In the genomic region with DNA sequence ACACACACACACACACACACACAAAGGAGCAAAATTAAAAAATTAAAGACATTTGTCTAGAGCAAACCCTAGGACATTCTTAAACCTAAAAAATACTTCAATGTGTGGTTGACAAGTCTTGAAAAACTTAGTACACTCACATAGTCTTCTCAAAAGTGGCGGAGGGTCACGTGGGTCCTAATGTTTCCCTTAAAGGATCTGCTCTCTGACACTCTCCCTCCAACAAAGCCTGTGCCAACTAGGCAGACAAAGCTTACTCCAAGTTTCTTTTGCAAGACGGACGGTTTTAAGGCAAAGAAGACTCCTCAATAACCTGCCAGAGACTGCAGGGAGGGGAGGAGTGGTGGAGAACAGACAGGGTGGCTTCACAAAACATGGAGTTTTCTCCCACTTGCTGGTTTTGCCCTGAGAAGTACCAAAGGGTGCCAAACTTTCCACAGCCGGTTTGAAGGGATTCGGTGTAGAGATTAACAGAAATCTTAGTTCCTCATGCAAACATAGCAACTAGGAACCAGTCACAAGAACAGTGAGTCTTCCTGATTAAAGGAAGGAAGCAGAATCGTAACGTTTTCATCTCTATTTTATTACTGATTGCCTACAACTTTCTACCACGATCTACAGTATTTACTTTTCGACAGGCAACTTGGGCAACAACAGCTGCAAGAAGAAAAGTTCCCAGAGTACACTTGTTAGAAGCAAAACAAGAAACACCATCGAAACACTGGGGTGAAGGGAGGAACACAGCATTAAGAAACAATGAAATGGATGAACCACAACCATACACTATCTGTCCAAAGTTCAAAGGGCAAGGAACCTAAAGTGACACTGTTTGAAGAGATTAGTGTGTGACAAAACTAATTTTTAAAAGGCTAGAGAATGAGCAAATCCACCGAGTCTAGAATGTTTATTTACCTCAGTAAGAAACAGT, we compare ENCODE assay signal across 7 mouse cellular contexts. TPM values are rescaled to one million over a fixed set of nuclear protein-coding genes. Genes with fewer than 3 reads are reported as not detected.
A peak's percentile ranks its signal among the peaks of the same experiment; 100 is the strongest.
DNase-seq lines count a peak whose midpoint lies in the region; ATAC-seq and TF ChIP-seq lines count a peak whose summit lies in the region.

No protein-coding gene starts in this region.

- H3K9me3 ChIP-seq in heart, embryonic 16.5 days (replicated peaks; ENCODE audit: control insufficient read depth, low read length), result no peaks in the 10 kb centered on the region

- H3K4me3 ChIP-seq in layer of hippocampus, adult 2 months, result peak overlapping the region; percentile 11; the same call in 1 of the 2 replicates
- peak overlapping the region; percentile 74 for H3K4me3 ChIP-seq in bone marrow macrophage, adult 2 months (ENCODE audit: insufficient read depth, low read length)
- H3K4me3 ChIP-seq in heart, embryonic 16.5 days (ENCODE audit: low read length), result peak overlapping the region; percentile 95; the same call in 1 of the 2 replicates

- H3K4me1 ChIP-seq in bone marrow macrophage, adult 2 months (ENCODE audit: control insufficient read depth, insufficient read depth, low read length), result peaks cover 20% of the 10 kb centered on the region
- peaks cover 5% of the 10 kb centered on the region for H3K4me1 ChIP-seq in heart, embryonic 16.5 days (ENCODE audit: control insufficient read depth, insufficient read depth, low read length)

- H3K4me2 ChIP-seq in heart, embryonic 16.5 days (ENCODE audit: low read depth, low read length), result peak overlapping the region; percentile 83; the same call in 1 of the 2 replicates

- WGBS in heart, embryonic 16.5 days, result 69% methylated on average over 12 of the region's 12 CpGs

- TF ChIP-seq CTCF in layer of hippocampus, adult 2 months (conservative IDR thresholded peaks at IDR 0.05), result no peak
- TF ChIP-seq CTCF in bone marrow macrophage, adult 2 months (IDR thresholded peaks at IDR 0.05; ENCODE audit: low read depth, low read length), result no peak

- no peak overlapping the region for H3K9ac ChIP-seq in heart, embryonic 16.5 days (ENCODE audit: low read length)

- no peaks in the 10 kb centered on the region for H3K36me3 ChIP-seq in heart, embryonic 16.5 days (ENCODE audit: control insufficient read depth, insufficient read depth)

- H3K27ac ChIP-seq in layer of hippocampus, adult 2 months, result no peak overlapping the region; the same call in 1 of the 2 replicates
- peak overlapping the region; percentile 98 for H3K27ac ChIP-seq in bone marrow macrophage, adult 2 months (ENCODE audit: insufficient read depth, low read depth, low read length)
- H3K27ac ChIP-seq in heart, embryonic 16.5 days (ENCODE audit: low read length), result no peak overlapping the region

- no peaks in the 10 kb centered on the region for H3K27me3 ChIP-seq in heart, embryonic 16.5 days (ENCODE audit: control insufficient read depth, insufficient read depth, low read length)

- no peak for ATAC-seq in heart, embryonic 16.5 days (replicated peaks; ENCODE audit: extremely low read depth, insufficient read depth, low FRiP score)

- DNase-seq in layer of hippocampus, adult 2 months (ENCODE audit: low spot score in 2 of 2), result no peak
- no peak for DNase-seq in layer of hippocampus, postnatal 36 days
- DNase-seq in lung, postnatal 10 days, result peak; percentile 9
- no peak for DNase-seq in T-cell, adult 2 months (ENCODE audit: low spot score)
- DNase-seq in layer of hippocampus, postnatal 14 days (ENCODE audit: low spot score in 2 of 2), result no peak

- no peak for TF ChIP-seq POLR2A in bone marrow macrophage, adult 2 months (IDR thresholded peaks at IDR 0.05; ENCODE audit: borderline replicate concordance, low read depth, low read length)

RNA-seq across cellular contexts. Expression of a gene that starts 1.8 kb away (rescaled TPM):
- 10 to 100 TPM; 70.1 to 77.2 TPM for total RNA-seq in layer of hippocampus, adult 2 months (2021)
- total RNA-seq in layer of hippocampus, postnatal 36 days (2021), result 10 to 100 TPM; 74.9 to 75.7 TPM
- polyA plus RNA-seq in bone marrow macrophage, adult 2 months (2012; ENCODE audit: insufficient read depth, insufficient read length, missing spikeins), result 195 and 199 TPM in 2 replicates
- 142 and 153 TPM in 2 replicates for polyA plus RNA-seq in heart, embryonic 16.5 days (2015; fragmentation: Nextera tagmentation; extraction: Ambion mirVana)
- total RNA-seq in layer of hippocampus, postnatal 14 days (2021), result 10 to 100 TPM; 68.0 to 70.4 TPM

Comparison
In these comparisons a context has a peak if more than half of its experiments do, and no peak if none do; other contexts are left out.
1. H3K4me3 ChIP-seq: peak in every context shown above with its lines; median percentile 95 in heart, embryonic 16.5 days; 74 in bone marrow macrophage, adult 2 months; 11 in layer of hippocampus, adult 2 months.